Mouse (Mus musculus) forebrain, embryonic 14.5 days (tissue): ENCODE measurements at regions not wholly inside any gene's neighbourhood (a gene's known extent, or its start where the extent isn't known, plus 50 kb on each side); places are given as distances from the start of the nearest gene placed in this dataset.

Experiments used
- ATAC-seq: fragments of 200-750 bp; cut with Nextera tagmentation; 2 replicates; pipeline ENCODE4 v1.8.0; 2017; ENCODE audit warnings: mild to moderate bottlenecking, moderate library complexity
- DNase-seq: peaks from one replicate; pipeline ENCODE4 v3.0.0-alpha.2; 2015; ENCODE audit warnings: low spot score
- H3K27ac ChIP-seq: fragments of 300-500 bp; sonication (generic); 2 replicates; pipeline ENCODE4 v1.5.1; 2014; ENCODE audit warnings: low read depth, mild to moderate bottlenecking, control low read depth, low read length, moderate library complexity
- H3K27me3 ChIP-seq: fragments of 300-500 bp; sonication (generic); replicated peaks from 2 replicates; pipeline ENCODE4 v1.6.1; 2014; ENCODE audit warnings: low read length, control low read depth, mixed read lengths; ENCODE audit not compliant: control insufficient read depth, insufficient read depth
- H3K36me3 ChIP-seq: fragments of 300-500 bp; sonication (generic); 2 replicates; pipeline ENCODE4 v1.6.1; 2014; ENCODE audit warnings: low read length, control low read depth; ENCODE audit not compliant: control insufficient read depth, insufficient read depth
- H3K4me1 ChIP-seq: fragments of 300-500 bp; sonication (generic); 2 replicates; pipeline ENCODE4 v1.6.1; 2014; ENCODE audit warnings: antibody characterized with exemption, low read length, control low read depth; ENCODE audit not compliant: control insufficient read depth, insufficient read depth
- H3K4me2 ChIP-seq: fragments of 300-500 bp; sonication (generic); 2 replicates; pipeline ENCODE4 v1.6.1; 2014; ENCODE audit warnings: mild to moderate bottlenecking, control low read depth, low read length
- H3K4me3 ChIP-seq: fragments of 300-500 bp; sonication (generic); 2 replicates; pipeline ENCODE4 v1.5.1; 2014; ENCODE audit warnings: low read depth, low read length, control low read depth
- H3K9ac ChIP-seq: fragments of 300-500 bp; sonication (generic); 2 replicates; pipeline ENCODE4 v1.6.1; 2014; ENCODE audit warnings: mild to moderate bottlenecking, low read length, control low read depth, moderate library complexity
- H3K9me3 ChIP-seq: fragments of 300-500 bp; sonication (generic); replicated peaks from 2 replicates; pipeline ENCODE4 v1.6.1; 2016; ENCODE audit warnings: low read length, control low read depth, mixed read lengths; ENCODE audit not compliant: control insufficient read depth
- WGBS: fragments of 180-500 bp; shearing (Covaris S2); extraction: QIAGEN DNeasy Blood & Tissue Kit; methylation state at CpG from one replicate; pipeline ENCODE4 v1.1.7; 2014; 5-methylcytosine and 5-hydroxymethylcytosine counted together

DNA sequence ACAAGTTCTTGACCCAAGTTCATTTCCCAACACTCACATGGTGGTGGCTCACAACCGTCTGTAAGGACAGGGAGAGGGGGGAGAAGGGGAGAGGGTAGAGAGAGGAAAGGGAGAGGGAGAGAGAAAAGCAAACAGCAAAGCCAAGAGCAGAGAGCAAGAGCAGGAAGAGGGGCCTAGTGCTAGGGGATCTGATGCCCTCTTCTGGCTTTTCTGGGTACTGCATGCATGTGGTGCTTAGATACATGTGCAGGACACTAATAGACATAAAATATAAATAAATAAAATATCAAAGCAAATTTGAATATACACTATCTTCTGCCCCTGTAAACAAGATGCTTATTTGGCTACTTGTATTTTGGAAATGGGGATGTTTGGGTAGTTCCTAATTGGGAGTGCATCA, 91.2 kb downstream of the Rnf138rt1 start:
- Histone ChIP-seq H3K4me2 (no peak overlapping the region), H3K27me3 (no peaks in the 10 kb centered on the region), H3K9ac (no peak overlapping the region), H3K9me3 (no peaks in the 10 kb centered on the region), H3K27ac (no peak overlapping the region), H3K4me1 (no peaks in the 10 kb centered on the region), H3K4me3 (no peak overlapping the region), H3K36me3 (no peaks in the 10 kb centered on the region)
- 12% methylated on average over 1 of the region's 1 CpGs for WGBS
- no peak for ATAC-seq
- peak; percentile 29 for DNase-seq
